Mouse (Mus musculus) liver, embryonic 13.5 days (tissue): ENCODE results near the gene Sqstm1. TPM values are rescaled to one million over a fixed set of nuclear protein-coding genes. Genes with fewer than 3 reads are reported as not detected.

Source experiments
- ATAC-seq: fragments of 200-750 bp; cut with Nextera tagmentation; 2 replicates; pipeline ENCODE4 v1.8.0; 2017; ENCODE audit warnings: low read depth, mild to moderate bottlenecking, moderate number of reproducible peaks, moderate library complexity
- DNase-seq: peaks from one replicate; pipeline ENCODE4 v3.0.0; 2022
- H3K27ac ChIP-seq: fragments of 300-500 bp; sonication (generic); 2 replicates; pipeline ENCODE4 v1.5.1; 2015; ENCODE audit warnings: moderate library complexity, mild to moderate bottlenecking, inconsistent platforms
- H3K27me3 ChIP-seq: fragments of 300-500 bp; sonication (generic); 2 replicates; pipeline ENCODE4 v1.6.1; 2015; ENCODE audit warnings: mild to moderate bottlenecking, inconsistent platforms
- H3K36me3 ChIP-seq: fragments of 300-500 bp; sonication (generic); 2 replicates; pipeline ENCODE4 v1.6.1; 2015; ENCODE audit warnings: mild to moderate bottlenecking, inconsistent platforms
- H3K4me1 ChIP-seq: fragments of 300-500 bp; sonication (generic); replicated peaks from 2 replicates; pipeline ENCODE4 v1.6.1; 2015; ENCODE audit warnings: inconsistent platforms
- H3K4me2 ChIP-seq: fragments of 300-500 bp; sonication (generic); 2 replicates; pipeline ENCODE4 v1.6.1; 2015; ENCODE audit warnings: inconsistent platforms, mild to moderate bottlenecking, moderate library complexity
- H3K4me3 ChIP-seq: fragments of 300-500 bp; sonication (generic); replicated peaks from 2 replicates; pipeline ENCODE4 v1.5.1; 2015; ENCODE audit warnings: mild to moderate bottlenecking, inconsistent platforms
- H3K9ac ChIP-seq: fragments of 300-500 bp; sonication (generic); 2 replicates; pipeline ENCODE4 v1.6.1; 2015; ENCODE audit warnings: mild to moderate bottlenecking, inconsistent platforms
- H3K9me3 ChIP-seq: fragments of 300-500 bp; sonication (generic); replicated peaks from 2 replicates; pipeline ENCODE4 v1.6.1; 2016; ENCODE audit warnings: inconsistent platforms
- WGBS: fragments of 180-500 bp; shearing (Covaris S2); methylation state at CpG from one replicate; pipeline ENCODE4 v1.1.7; 2015; ENCODE audit not compliant: insufficient replicate concordance; 5-methylcytosine and 5-hydroxymethylcytosine counted together
- polyA plus RNA-seq: library from polyadenylated mRNA; unstranded; fragments of >200 nt; fragmentation: Nextera tagmentation; extraction: Ambion mirVana; gene quantifications from 2 replicates; pipeline ENCODE4 v1.2.1, GENCODE M21; 2015

Gene Sqstm1
- polyA plus RNA-seq, result 132 and 133 TPM in 2 replicates

DNA sequence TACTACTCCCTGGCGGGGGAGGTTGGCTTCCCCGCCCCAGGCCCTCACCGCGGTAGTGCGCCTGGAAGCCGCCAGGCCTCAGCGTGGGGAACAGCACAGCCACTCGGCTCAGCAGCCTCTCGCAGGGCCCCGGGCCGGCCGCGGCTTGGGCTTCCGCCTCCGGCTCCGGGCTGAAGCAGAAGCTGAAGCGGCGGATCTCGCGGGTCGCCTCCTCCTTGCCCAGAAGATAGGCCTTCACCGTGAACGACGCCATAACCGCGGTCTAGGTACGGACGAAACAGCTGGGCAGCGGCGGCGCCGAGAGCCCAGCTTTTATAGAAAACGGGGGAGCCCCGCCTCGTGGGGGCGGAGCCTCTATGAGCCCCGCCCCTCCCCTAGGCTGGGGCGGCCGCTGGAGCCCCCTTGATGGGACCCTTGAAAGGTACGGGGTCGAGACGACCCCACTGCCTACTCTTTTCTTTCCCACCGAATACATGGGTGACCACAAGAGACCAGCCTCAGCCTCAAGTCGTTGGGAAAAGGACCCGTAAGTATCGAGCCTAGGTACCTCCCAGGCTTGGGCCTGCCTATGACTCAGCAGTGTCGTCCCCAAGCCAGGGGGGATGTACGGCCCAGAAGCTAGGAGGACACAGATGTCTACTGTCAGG lies at the start of gene Sqstm1, which contains the start of gene Mgat4b:
TSS of gene Sqstm1 (minus strand) at position 323 of the 647 bp plus-strand sequence.
TSS of gene Mgat4b (plus strand) at position 386 of the 647 bp plus-strand sequence.
- Histone ChIP-seq H3K27ac (peak within 1 kb of the TSS; percentile 99), H3K27me3 (no peaks in the 10 kb centered on the region), H3K4me3 (peak within 1 kb of the TSS; percentile 92), H3K4me2 (peak within 1 kb of the TSS; percentile 78), H3K9me3 (no peaks in the 10 kb centered on the region), H3K9ac (peak within 1 kb of the TSS; percentile 98), H3K36me3 (peaks cover 28% of the 10 kb centered on the region), H3K4me1 (peaks cover 74% of the 10 kb centered on the region)
- ATAC-seq (peak; percentile 66), DNase-seq (peak; percentile 69)
- WGBS, result under 1% methylated on average over 48 of the region's 48 CpGs

DNA sequence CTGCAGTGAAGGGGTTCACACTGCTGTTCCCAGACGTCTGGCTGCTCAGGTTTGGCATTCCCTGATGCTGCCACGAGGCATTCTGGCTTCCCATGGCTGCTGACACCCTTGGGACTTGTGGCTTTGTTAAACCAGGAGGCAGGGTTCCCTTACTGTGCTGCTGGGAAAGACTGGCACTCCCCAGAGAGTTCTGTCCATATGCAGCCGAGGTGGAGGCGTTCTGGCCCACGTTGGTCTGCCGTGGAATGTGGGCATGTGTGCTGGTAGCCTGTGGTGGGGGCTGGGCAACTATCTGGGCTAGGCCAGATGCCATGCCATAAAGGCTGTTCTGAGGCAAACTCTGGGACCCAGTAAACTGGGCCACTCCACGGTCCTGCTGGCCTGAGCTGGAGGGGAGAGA lies 47.7 kb upstream of the Sqstm1 start:
- DNase-seq (no peak), ATAC-seq (no peak)
- WGBS, result 75% methylated on average over 7 of the region's 7 CpGs
- peaks cover 72% of the 10 kb centered on the region for H3K36me3 ChIP-seq
- no peak overlapping the region for H3K27ac ChIP-seq
- no peaks in the 10 kb centered on the region for H3K27me3 ChIP-seq
- H3K4me1 ChIP-seq, result no peaks in the 10 kb centered on the region
- no peak overlapping the region for H3K4me3 ChIP-seq
- no peaks in the 10 kb centered on the region for H3K9me3 ChIP-seq
- H3K9ac ChIP-seq, result no peak overlapping the region
- H3K4me2 ChIP-seq, result no peak overlapping the region

DNA sequence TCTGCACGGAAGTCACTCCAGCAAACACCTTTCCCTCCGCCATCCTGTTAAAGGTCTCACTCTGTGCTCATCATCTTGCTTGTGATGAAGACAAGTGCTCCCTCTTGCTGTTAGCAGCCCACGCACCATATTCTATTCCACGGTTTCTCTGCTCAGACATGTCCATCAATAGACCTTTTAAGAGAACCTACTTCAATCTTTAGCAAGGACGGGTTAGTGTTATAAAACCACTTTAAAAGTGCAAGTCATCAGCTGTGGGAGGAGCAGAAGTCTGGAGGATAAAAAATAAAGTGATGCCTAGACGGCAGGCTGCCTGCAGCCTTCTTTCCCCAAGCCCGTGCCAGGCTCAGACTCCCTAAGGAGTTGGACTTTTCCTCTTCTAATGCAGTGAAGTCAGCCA lies 46.0 kb upstream of the Sqstm1 start:
- H3K36me3 ChIP-seq, result peaks cover 56% of the 10 kb centered on the region
- DNase-seq (no peak), ATAC-seq (no peak)
- no peak overlapping the region for H3K9ac ChIP-seq
- no peaks in the 10 kb centered on the region for H3K9me3 ChIP-seq
- H3K4me2 ChIP-seq, result no peak overlapping the region
- WGBS, result 52% methylated on average over 7 of the region's 7 CpGs
- H3K27ac ChIP-seq, result no peak overlapping the region
- no peak overlapping the region for H3K4me3 ChIP-seq
- no peaks in the 10 kb centered on the region for H3K4me1 ChIP-seq
- no peaks in the 10 kb centered on the region for H3K27me3 ChIP-seq

GRCm38 (mm10) chr11:50254010-50254580 lies 43.5 kb upstream of the Sqstm1 start:
- WGBS, result 74% methylated on average over 12 of the region's 12 CpGs
- no peak overlapping the region for H3K27ac ChIP-seq
- ATAC-seq (no peak), DNase-seq (no peak)
- H3K4me3 ChIP-seq, result no peak overlapping the region
- no peak overlapping the region for H3K9ac ChIP-seq
- H3K4me1 ChIP-seq, result no peaks in the 10 kb centered on the region
- no peaks in the 10 kb centered on the region for H3K27me3 ChIP-seq
- H3K9me3 ChIP-seq, result no peaks in the 10 kb centered on the region
- peaks cover 30% of the 10 kb centered on the region for H3K36me3 ChIP-seq
- no peak overlapping the region for H3K4me2 ChIP-seq

- Histone ChIP-seq H3K4me1 (no peaks in the 10 kb centered on the region), H3K9me3 (no peaks in the 10 kb centered on the region), H3K36me3 (peaks cover 23% of the 10 kb centered on the region), H3K9ac (no peak overlapping the region), H3K4me3 (no peak overlapping the region), H3K27me3 (no peaks in the 10 kb centered on the region), H3K27ac (no peak overlapping the region), H3K4me2 (no peak overlapping the region)
- ATAC-seq, result no peak
- 67% methylated on average over 1 of the region's 1 CpGs for WGBS
- no peak for DNase-seq
Observed at GRCm38 (mm10) chr11:50253393-50253792, 42.8 kb upstream of the Sqstm1 start.

DNA sequence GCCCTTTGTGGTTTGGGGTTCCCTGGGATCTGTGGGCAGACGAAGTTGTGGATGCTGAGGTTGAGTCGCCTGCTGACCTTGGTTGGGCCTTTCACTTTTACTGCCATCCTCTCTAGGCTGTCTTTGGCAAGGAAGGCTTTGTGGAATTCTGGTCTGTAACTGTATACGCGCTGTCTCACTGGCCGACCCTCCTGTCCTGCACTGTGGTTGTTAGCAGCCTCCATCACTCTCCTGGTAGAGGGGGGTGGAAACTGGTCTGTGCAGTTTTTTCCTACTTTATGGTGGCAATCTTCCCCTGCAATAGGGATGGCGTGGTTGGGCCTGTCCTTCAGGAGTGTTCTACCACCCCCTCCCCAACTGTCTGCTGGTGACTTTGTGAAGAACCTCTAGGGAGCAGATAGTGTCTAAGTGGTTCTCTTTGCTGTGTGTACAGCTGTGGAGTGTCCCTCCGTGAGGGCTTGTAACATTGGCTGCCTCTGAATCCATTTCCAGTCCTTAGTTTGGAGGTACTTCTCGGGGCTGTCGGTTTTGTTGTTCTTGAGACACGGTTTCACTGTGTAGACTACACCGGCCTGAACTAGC lies 42.1 kb upstream of the Sqstm1 start:
- DNase-seq (no peak), ATAC-seq (no peak)
- Histone ChIP-seq H3K9ac (no peak overlapping the region), H3K27ac (no peak overlapping the region), H3K4me1 (no peaks in the 10 kb centered on the region), H3K36me3 (peaks cover 17% of the 10 kb centered on the region), H3K9me3 (no peaks in the 10 kb centered on the region), H3K27me3 (no peaks in the 10 kb centered on the region), H3K4me2 (no peak overlapping the region), H3K4me3 (no peak overlapping the region)
- WGBS, result 69% methylated on average over 11 of the region's 11 CpGs

DNA sequence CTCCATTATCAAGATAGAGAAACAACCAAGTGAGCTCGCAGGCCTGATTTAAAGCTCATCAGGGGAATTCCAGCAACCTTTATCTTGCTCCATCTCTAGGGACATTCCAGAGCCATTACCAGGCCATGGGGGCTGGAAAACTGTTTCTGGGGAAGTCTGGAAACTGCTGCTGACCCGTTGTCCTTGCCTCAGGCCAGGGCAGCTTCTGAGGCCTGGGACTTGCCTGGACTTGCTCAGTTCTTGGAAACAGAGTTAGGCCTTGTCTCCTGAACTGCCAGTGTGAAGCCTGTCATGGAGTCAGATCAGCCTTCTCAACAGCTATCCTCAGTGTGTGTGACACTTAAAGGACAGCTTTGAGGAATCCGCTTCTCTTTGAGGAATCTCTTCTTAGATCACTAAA lies 41.5 kb upstream of the Sqstm1 start:
- Histone ChIP-seq H3K4me1 (no peaks in the 10 kb centered on the region), H3K9me3 (no peaks in the 10 kb centered on the region), H3K36me3 (peaks cover 11% of the 10 kb centered on the region), H3K9ac (no peak overlapping the region), H3K4me2 (no peak overlapping the region), H3K27me3 (no peaks in the 10 kb centered on the region), H3K4me3 (no peak overlapping the region), H3K27ac (no peak overlapping the region)
- 61% methylated on average over 3 of the region's 3 CpGs for WGBS
- DNase-seq (no peak), ATAC-seq (no peak)

DNA sequence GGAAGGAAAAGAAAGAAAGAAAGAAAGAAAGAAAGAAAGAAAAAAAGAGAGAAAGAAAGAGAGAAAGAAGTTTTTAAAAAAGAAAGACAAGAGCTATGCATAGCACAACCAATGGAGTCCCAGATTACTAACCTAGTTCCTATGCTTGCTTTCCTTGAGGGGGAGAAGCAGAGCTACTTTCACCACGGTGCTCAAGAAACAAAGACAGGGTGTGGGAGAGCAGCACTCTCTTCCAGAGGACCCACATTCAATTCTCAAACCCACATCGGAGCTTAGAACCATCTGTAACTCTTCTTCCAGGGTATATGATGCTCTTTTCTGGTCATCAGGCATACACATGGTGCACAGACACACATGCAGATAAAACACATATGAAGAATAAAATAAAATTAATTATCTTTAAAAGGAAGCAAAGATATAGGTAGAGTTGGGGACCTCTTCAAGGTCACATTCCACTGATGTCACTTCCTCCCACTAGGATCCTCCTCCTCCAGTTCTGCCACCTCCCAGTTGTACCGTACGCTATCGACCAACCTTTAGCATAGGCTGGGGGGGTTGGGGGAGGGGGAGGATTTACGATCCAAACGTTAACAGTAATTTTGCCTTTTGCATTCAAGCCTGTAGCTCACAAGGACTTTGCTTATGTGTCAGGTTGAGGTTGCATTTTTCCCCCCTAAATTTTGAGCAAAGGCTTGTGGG lies 38.0 kb upstream of the Sqstm1 start:
- Histone ChIP-seq H3K36me3 (no peaks in the 10 kb centered on the region), H3K9ac (no peak overlapping the region), H3K4me2 (no peak overlapping the region), H3K4me1 (no peaks in the 10 kb centered on the region), H3K27me3 (no peaks in the 10 kb centered on the region), H3K4me3 (no peak overlapping the region), H3K27ac (no peak overlapping the region), H3K9me3 (no peaks in the 10 kb centered on the region)
- ATAC-seq (no peak), DNase-seq (no peak)
- 69% methylated on average over 7 of the region's 7 CpGs for WGBS

DNA sequence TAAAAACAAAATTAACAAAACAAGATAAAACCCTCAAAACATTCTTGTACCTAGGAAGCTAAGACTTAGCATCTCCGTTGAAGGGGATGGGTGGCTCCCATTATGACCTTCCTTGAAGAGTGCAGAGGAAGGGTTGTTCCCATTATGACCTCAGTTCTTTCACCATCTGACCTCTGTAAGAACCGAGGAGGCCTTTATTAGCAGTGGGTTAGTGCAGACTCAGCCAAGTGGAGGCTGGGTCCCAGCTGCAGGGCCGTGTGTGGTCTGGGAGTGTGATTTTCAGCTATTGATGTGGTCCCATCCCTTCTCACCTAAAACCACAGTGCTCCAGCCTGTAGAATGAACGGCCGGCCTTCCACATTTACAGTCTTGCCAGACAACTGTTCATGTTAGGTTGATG lies 34.6 kb upstream of the Sqstm1 start:
- no peaks in the 10 kb centered on the region for H3K27me3 ChIP-seq
- DNase-seq, result no peak
- H3K9ac ChIP-seq, result no peak overlapping the region
- peaks cover 8% of the 10 kb centered on the region; the same call in 1 of the 2 replicates for H3K4me1 ChIP-seq
- no peaks in the 10 kb centered on the region for H3K36me3 ChIP-seq
- no peak overlapping the region for H3K4me3 ChIP-seq
- no peak overlapping the region for H3K27ac ChIP-seq
- H3K9me3 ChIP-seq, result no peaks in the 10 kb centered on the region
- no peak for ATAC-seq
- 58% methylated on average over 5 of the region's 5 CpGs for WGBS
- H3K4me2 ChIP-seq, result no peak overlapping the region

GRCm38 (mm10) chr11:50243926-50244325 lies 33.3 kb upstream of the Sqstm1 start:
- WGBS, result 41% methylated on average over 6 of the region's 6 CpGs
- H3K4me3 ChIP-seq, result no peak overlapping the region
- H3K9me3 ChIP-seq, result no peaks in the 10 kb centered on the region
- H3K27me3 ChIP-seq, result no peaks in the 10 kb centered on the region
- no peak overlapping the region for H3K27ac ChIP-seq
- no peak overlapping the region for H3K9ac ChIP-seq
- no peak overlapping the region for H3K4me2 ChIP-seq
- DNase-seq, result no peak
- no peak for ATAC-seq
- H3K36me3 ChIP-seq, result no peaks in the 10 kb centered on the region
- peaks cover 17% of the 10 kb centered on the region for H3K4me1 ChIP-seq

- Histone ChIP-seq H3K27me3 (peaks cover 3% of the 10 kb centered on the region; the same call in 1 of the 2 replicates), H3K9me3 (no peaks in the 10 kb centered on the region), H3K9ac (no peak overlapping the region), H3K4me2 (no peak overlapping the region), H3K36me3 (peaks cover 2% of the 10 kb centered on the region), H3K4me1 (peaks cover 50% of the 10 kb centered on the region), H3K27ac (no peak overlapping the region; the same call in 1 of the 2 replicates), H3K4me3 (no peak overlapping the region)
- ATAC-seq (no peak), DNase-seq (no peak)
- WGBS, result 28% methylated on average over 7 of the region's 7 CpGs
Observed at GRCm38 (mm10) chr11:50240235-50240911, 29.7 kb upstream of the Sqstm1 start.
